Mouse (Mus musculus): ENCODE data around the gene Ip6k1. TPM values are rescaled to one million over a fixed set of nuclear protein-coding genes. Genes with fewer than 3 reads are reported as not detected.

The Ip6k1 gene
- polyA plus RNA-seq, 1 experiment = 34.4 TPM

DNA sequence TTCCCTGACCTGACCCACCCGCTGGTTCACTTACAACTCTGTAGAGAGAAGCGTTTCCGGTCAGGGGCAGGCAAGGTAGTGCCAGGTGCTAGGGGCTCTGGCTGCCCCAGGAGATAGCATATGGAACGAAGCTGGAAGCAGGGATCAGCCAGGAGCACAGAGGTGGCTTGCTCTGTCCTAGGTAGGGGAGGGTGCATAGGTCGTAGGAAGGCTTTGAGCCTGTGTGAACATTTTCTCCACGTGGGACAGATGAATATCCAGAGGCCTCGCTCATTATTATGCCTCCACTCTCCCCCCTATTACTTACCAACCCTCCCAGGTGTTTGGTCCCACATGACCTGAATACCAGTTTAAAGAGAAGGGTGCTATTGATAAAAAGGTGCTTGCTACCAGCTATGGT, 50.1 kb downstream of the Ip6k1 start:
- peaks cover 3% of the 10 kb centered on the region for H3K36me3 ChIP-seq (ENCODE audit: control insufficient read depth, insufficient read depth)
- no peak overlapping the region for H3K4me3 ChIP-seq
- no peak overlapping the region for H3K4me2 ChIP-seq (ENCODE audit: low read depth)
- no peaks in the 10 kb centered on the region for H3K27me3 ChIP-seq (ENCODE audit: control insufficient read depth, insufficient read depth, insufficient read length)
- H3K79me2 ChIP-seq (ENCODE audit: control insufficient read depth, insufficient read depth) = peaks cover 7% of the 10 kb centered on the region
- no peak overlapping the region for H3ac ChIP-seq (ENCODE audit: control insufficient read depth, insufficient read length)
- TF ChIP-seq POLR2AphosphoS2 (IDR thresholded peaks at IDR 0.05; ENCODE audit: insufficient read length, low read depth) (peak; percentile 54), REST (IDR thresholded peaks at IDR 0.05; ENCODE audit: insufficient read depth, insufficient read length) (no peak), MYOG (IDR thresholded peaks at IDR 0.05; ENCODE audit: control insufficient read depth in 1 of 3, insufficient read depth in 1 of 3, insufficient read length in 2 of 3, low read depth in 2 of 3) (no peak)

DNA sequence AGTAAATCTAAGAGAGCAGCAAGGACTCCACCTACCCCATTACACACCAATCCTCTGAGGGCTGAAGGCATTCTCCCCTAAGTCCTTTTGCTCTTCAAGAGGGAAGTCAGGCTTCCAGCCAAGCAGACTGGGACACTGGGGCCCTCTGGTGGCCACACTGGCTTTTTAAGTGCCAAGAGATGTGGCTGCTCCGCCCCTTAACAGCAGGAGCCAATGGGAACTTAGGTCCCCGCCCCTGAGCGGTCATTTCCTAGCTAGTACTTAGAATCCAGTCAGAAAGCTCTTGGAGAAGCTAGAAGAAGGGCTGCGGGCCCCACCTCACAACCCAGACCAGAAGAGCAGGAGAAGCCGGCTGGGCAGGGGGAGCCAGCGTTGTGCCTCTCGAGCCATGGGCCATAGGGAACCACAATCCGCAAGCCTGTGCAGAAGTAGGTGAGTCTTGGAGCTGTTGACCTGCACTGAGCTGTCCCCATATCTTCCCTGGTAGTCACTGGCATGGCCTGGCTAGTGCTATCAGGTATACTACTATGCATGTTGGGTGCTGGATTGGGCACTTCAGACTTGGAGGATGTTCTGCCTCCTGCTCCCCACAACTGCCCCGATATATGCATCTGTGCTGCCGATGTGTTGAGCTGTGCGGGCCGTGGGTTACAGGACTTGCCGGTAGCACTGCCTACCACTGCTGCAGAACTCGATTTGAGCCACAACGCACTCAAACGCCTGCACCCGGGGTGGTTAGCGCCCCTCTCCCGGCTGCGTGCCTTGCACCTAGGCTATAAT, 50.8 kb downstream of the Ip6k1 start, which contains the start of gene Amigo3:
TSS of gene Amigo3 (plus strand) at position 275 of the 780 bp plus-strand sequence.
- Histone ChIP-seq H3K4me2 (ENCODE audit: low read depth) (no peak within 1 kb of the TSS), H3K36me3 (ENCODE audit: control insufficient read depth, insufficient read depth) (peaks cover 6% of the 10 kb centered on the region), H3ac (ENCODE audit: control insufficient read depth, insufficient read length) (no peak within 1 kb of the TSS), H3K79me2 (ENCODE audit: control insufficient read depth, insufficient read depth) (peaks cover 7% of the 10 kb centered on the region), H3K27me3 (ENCODE audit: control insufficient read depth, insufficient read depth, insufficient read length) (no peaks in the 10 kb centered on the region), H3K4me3 (no peak within 1 kb of the TSS)
- TF ChIP-seq POLR2AphosphoS2 (IDR thresholded peaks at IDR 0.05; ENCODE audit: insufficient read length, low read depth) (peak; percentile 73), POLR2A (IDR thresholded peaks at IDR 0.05; ENCODE audit: insufficient read length, low read depth) (peak; percentile 20), MYOD1 (IDR thresholded peaks at IDR 0.05; ENCODE audit: control insufficient read depth in 1 of 3, insufficient read length in 2 of 3, low read depth in 2 of 3) (no peak)

DNA sequence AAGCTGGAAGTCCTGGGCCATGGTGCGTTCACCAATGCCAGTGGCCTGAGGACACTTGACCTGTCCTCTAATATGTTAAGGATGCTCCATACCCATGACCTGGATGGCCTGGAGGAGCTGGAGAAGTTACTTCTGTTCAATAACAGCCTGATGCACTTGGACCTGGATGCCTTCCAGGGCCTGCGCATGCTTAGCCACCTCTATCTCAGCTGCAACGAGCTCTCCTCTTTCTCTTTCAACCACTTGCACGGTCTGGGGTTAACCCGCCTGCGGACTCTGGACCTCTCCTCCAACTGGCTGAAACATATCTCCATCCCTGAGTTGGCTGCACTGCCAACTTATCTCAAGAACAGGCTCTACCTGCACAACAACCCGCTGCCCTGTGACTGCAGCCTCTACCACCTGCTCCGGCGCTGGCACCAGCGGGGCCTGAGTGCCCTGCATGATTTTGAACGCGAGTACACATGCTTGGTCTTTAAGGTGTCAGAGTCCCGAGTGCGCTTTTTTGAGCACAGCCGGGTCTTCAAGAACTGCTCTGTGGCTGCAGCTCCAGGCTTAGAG, 51.4 kb downstream of the Ip6k1 start:
- H3K27me3 ChIP-seq (ENCODE audit: control insufficient read depth, insufficient read depth, insufficient read length) = no peaks in the 10 kb centered on the region
- peaks cover 12% of the 10 kb centered on the region for H3K36me3 ChIP-seq (ENCODE audit: control insufficient read depth, insufficient read depth)
- TF ChIP-seq USF1 (IDR thresholded peaks at IDR 0.05; ENCODE audit: low read depth) (no peak), MYOD1 (IDR thresholded peaks at IDR 0.05; ENCODE audit: control insufficient read depth in 1 of 3, insufficient read length in 2 of 3, low read depth in 2 of 3) (no peak), TCF3 (IDR thresholded peaks at IDR 0.05; ENCODE audit: insufficient read length, low read depth) (no peak), POLR2A (IDR thresholded peaks at IDR 0.05; ENCODE audit: insufficient read length, low read depth) (no peak), MYOG (IDR thresholded peaks at IDR 0.05; ENCODE audit: control insufficient read depth in 1 of 3, insufficient read depth in 1 of 3, insufficient read length in 2 of 3, low read depth in 2 of 3) (no peak), TCF12 (IDR thresholded peaks at IDR 0.05; ENCODE audit: insufficient read depth, poor library complexity, severe bottlenecking) (no peak), SRF (IDR thresholded peaks at IDR 0.05; ENCODE audit: control insufficient read depth, insufficient read length, low read depth) (no peak), REST (IDR thresholded peaks at IDR 0.05; ENCODE audit: insufficient read depth, insufficient read length) (no peak), CEBPB (IDR thresholded peaks at IDR 0.05; ENCODE audit: insufficient read depth, poor library complexity, severe bottlenecking) (no peak), POLR2AphosphoS2 (IDR thresholded peaks at IDR 0.05; ENCODE audit: insufficient read length, low read depth) (no peak), E2F4 (IDR thresholded peaks at IDR 0.05; ENCODE audit: insufficient read depth) (no peak), MAX (IDR thresholded peaks at IDR 0.05; ENCODE audit: low read depth) (no peak)
- no peak overlapping the region for H3ac ChIP-seq (ENCODE audit: control insufficient read depth, insufficient read length)
- no peak overlapping the region for H3K4me2 ChIP-seq (ENCODE audit: low read depth)
- no peak overlapping the region for H3K4me3 ChIP-seq
- H3K79me2 ChIP-seq (ENCODE audit: control insufficient read depth, insufficient read depth) = peaks cover 7% of the 10 kb centered on the region

DNA sequence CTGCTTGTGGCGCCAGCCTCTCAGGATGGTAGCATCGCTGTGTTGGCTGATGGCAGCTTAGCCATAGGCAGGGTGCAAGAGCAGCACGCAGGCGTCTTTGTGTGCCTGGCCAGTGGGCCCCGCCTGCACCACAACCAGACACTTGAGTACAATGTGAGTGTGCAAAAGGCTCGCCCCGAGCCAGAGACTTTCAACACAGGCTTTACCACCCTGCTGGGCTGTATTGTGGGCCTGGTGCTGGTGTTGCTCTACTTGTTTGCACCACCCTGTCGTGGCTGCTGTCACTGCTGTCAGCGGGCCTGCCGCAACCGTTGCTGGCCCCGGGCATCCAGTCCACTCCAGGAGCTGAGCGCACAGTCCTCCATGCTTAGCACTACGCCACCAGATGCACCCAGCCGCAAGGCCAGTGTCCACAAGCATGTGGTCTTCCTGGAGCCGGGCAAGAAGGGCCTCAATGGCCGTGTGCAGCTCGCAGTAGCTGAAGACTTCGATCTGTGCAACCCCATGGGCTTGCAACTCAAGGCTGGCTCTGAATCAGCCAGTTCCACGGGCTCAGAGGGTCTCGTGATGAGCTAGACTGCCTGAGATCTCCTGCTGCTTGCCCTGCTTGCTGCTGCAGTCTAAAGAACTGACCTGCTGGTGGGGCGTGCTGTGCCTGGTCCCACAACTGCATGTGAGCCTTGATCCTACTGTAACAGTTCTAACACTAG, 52.2 kb downstream of the Ip6k1 start:
- TF ChIP-seq POLR2A (IDR thresholded peaks at IDR 0.05; ENCODE audit: insufficient read length, low read depth) = peak; percentile 26
- no peak for TF ChIP-seq TCF12 (IDR thresholded peaks at IDR 0.05; ENCODE audit: insufficient read depth, poor library complexity, severe bottlenecking)
- TF ChIP-seq REST (IDR thresholded peaks at IDR 0.05; ENCODE audit: insufficient read depth, insufficient read length) = no peak
- Histone ChIP-seq H3K36me3 (ENCODE audit: control insufficient read depth, insufficient read depth) (peaks cover 18% of the 10 kb centered on the region), H3K4me3 (no peak overlapping the region), H3K79me2 (ENCODE audit: control insufficient read depth, insufficient read depth) (peaks cover 6% of the 10 kb centered on the region), H3K27me3 (ENCODE audit: control insufficient read depth, insufficient read depth, insufficient read length) (no peaks in the 10 kb centered on the region), H3K4me2 (ENCODE audit: low read depth) (no peak overlapping the region), H3ac (ENCODE audit: control insufficient read depth, insufficient read length) (no peak overlapping the region)

DNA sequence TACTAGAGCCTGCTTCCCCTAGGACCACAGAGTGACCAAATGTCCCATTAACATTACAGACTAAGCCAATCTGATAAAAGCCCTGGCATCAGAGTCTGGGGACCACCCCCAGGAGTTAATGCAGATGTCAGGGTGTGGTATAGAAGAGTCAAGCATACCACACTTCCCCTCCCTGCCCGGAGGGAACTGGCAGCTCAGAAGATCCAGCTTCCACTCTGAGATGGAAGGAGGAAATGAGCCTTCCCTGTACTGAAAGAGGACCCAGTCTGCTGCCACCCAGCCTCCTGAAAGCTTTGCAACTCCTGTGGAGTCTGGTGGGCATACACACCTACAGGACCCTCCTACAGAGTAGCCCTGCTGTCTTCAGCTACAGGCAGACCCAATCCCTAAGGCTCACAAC, 52.8 kb downstream of the Ip6k1 start:
- H3ac ChIP-seq (ENCODE audit: control insufficient read depth, insufficient read length) = no peak overlapping the region
- no peaks in the 10 kb centered on the region for H3K27me3 ChIP-seq (ENCODE audit: control insufficient read depth, insufficient read depth, insufficient read length)
- peaks cover 18% of the 10 kb centered on the region for H3K36me3 ChIP-seq (ENCODE audit: control insufficient read depth, insufficient read depth)
- H3K4me2 ChIP-seq (ENCODE audit: low read depth) = no peak overlapping the region
- peaks cover under 1% of the 10 kb centered on the region for H3K79me2 ChIP-seq (ENCODE audit: control insufficient read depth, insufficient read depth)
- no peak for TF ChIP-seq E2F4 (IDR thresholded peaks at IDR 0.05; ENCODE audit: insufficient read depth)
- TF ChIP-seq MAX (IDR thresholded peaks at IDR 0.05; ENCODE audit: low read depth) = no peak
- TF ChIP-seq MYOD1 (IDR thresholded peaks at IDR 0.05; ENCODE audit: control insufficient read depth in 1 of 3, insufficient read length in 2 of 3, low read depth in 2 of 3) = no peak
- TF ChIP-seq USF1 (IDR thresholded peaks at IDR 0.05; ENCODE audit: low read depth) = no peak
- TF ChIP-seq SRF (IDR thresholded peaks at IDR 0.05; ENCODE audit: control insufficient read depth, insufficient read length, low read depth) = no peak
- no peak for TF ChIP-seq REST (IDR thresholded peaks at IDR 0.05; ENCODE audit: insufficient read depth, insufficient read length)
- TF ChIP-seq MYOG (IDR thresholded peaks at IDR 0.05; ENCODE audit: control insufficient read depth in 1 of 3, insufficient read depth in 1 of 3, insufficient read length in 2 of 3, low read depth in 2 of 3) = no peak
- H3K4me3 ChIP-seq = no peak overlapping the region

Data from myocyte (in vitro differentiated cells).